Mouse (Mus musculus) liver, postnatal 0 days (tissue): Measurements from ENCODE around the gene Etnppl.

Experiments
- CTCF ChIP-seq: sonication (generic); IDR thresholded peaks from 2 replicates; pipeline ENCODE4 v1.5.1; 2016; ENCODE audit warnings: antibody characterized with exemption, low read depth
- EP300 ChIP-seq: IDR thresholded peaks from 2 replicates; pipeline ENCODE4 v1.6.1; 2016; ENCODE audit warnings: antibody characterized with exemption, low read depth, mild to moderate bottlenecking

DNA sequence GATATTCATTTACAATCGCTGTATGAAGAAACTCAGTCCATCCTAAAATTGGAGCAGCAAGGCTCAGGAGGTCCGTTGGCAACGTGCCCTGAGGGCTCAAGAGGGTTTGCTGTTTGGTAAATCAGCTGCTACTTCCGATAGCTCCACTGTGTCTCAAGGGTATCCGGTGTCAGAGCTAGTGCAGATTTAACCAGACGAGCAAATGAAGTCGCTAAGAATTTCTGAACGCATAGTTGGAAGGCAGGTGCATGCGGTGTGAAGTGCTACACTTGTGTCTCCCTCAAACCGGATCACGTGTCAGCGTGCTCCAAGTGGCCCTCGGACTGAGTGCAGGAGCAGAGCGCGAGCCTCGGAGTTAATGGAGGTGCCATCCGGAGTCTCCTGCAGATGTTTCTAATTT, 37.7 kb upstream of the Etnppl start:
- TF ChIP-seq EP300 (no peak), CTCF (no peak)
